In the genomic region with DNA sequence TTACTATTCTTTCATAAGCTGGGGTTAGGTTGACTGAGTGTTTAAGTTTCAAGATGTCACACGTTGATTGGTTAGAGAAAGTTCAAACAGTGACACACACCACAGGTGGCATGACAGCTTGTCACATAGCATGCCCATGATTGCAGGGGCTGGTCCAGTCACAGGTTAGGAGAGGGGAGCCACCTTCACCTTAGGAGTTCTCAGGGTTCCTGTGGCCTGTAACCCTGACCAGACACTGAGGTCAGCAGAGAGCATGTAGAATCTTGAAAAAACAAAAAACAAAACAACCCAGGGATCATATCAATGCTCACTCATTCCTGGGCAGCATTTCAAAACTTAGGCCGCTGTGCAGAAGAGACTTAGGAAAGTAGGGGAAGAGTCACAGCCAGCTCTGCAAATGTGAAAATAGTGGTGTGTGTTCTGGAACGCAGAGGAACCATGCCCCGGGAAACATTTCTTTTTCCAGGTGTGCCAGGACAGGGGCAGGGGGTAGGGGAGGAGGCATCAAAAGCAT, we compare ENCODE assay signal across 14 mouse cellular contexts. TPM values are rescaled to one million over a fixed set of nuclear protein-coding genes. Genes with fewer than 3 reads are reported as not detected.
A peak's percentile ranks its signal among the peaks of the same experiment; 100 is the strongest.
DNase-seq lines count a peak whose midpoint lies in the region; ATAC-seq and TF ChIP-seq lines count a peak whose summit lies in the region.
"Had no signal": no experiment of that assay in that cellular context is flagged by ENCODE, and none has a peak within 500 bp of the region (broad histone marks: within the 10 kb centered on the region; RNA-seq: fewer than 3 reads in every experiment).

No protein-coding gene starts in this region.

- H3K4me2 ChIP-seq in lung, embryonic 14.5 days: peak overlapping the region; percentile 51
- H3K4me2 ChIP-seq in heart, embryonic 15.5 days: peak overlapping the region; percentile 56
- H3K4me2 ChIP-seq in forebrain, embryonic 11.5 days (ENCODE audit: low read depth, low read length, severe bottlenecking): no peak overlapping the region

- no peaks in the 10 kb centered on the region for H3K9me3 ChIP-seq in lung, embryonic 14.5 days (ENCODE audit: low read depth, low read length)
- H3K9me3 ChIP-seq in heart, embryonic 15.5 days (replicated peaks): no peaks in the 10 kb centered on the region
- no peaks in the 10 kb centered on the region for H3K9me3 ChIP-seq in forebrain, embryonic 11.5 days (ENCODE audit: control insufficient read depth, low read length)
- H3K9me3 ChIP-seq: hindbrain, embryonic 15.5 days; midbrain, embryonic 12.5 days; neural tube, embryonic 15.5 days had no signal

- H3K36me3 ChIP-seq in lung, embryonic 14.5 days (ENCODE audit: insufficient read depth): no peaks in the 10 kb centered on the region
- no peaks in the 10 kb centered on the region for H3K36me3 ChIP-seq in heart, embryonic 15.5 days
- no peaks in the 10 kb centered on the region for H3K36me3 ChIP-seq in forebrain, embryonic 11.5 days (ENCODE audit: control insufficient read depth, insufficient read depth, low read length)
- H3K36me3 ChIP-seq: hindbrain, embryonic 15.5 days; midbrain, embryonic 12.5 days; neural tube, embryonic 15.5 days had no signal

- 35% methylated on average over 4 of the region's 4 CpGs for WGBS in lung, embryonic 14.5 days
- 40% methylated on average over 4 of the region's 4 CpGs for WGBS in heart, embryonic 15.5 days
- 75% methylated on average over 4 of the region's 4 CpGs for WGBS in forebrain, embryonic 11.5 days

- H3K27ac ChIP-seq in gastrocnemius, adult 2 months: peak overlapping the region; percentile 80
- no peak overlapping the region for H3K27ac ChIP-seq in lung, embryonic 14.5 days (ENCODE audit: low read depth)
- H3K27ac ChIP-seq in heart, embryonic 15.5 days: peak overlapping the region; percentile 47
- no peak overlapping the region for H3K27ac ChIP-seq in forebrain, embryonic 11.5 days (ENCODE audit: low read depth, low read length)
- H3K27ac ChIP-seq: hindbrain, embryonic 15.5 days; midbrain, embryonic 12.5 days; neural tube, embryonic 15.5 days had no signal

- TF ChIP-seq CTCF in gastrocnemius, adult 2 months (IDR thresholded peaks at IDR 0.05): no peak
- no peak for TF ChIP-seq CTCF in lung, embryonic 14.5 days (IDR thresholded peaks at IDR 0.05; ENCODE audit: low read depth)

- 0 out of 2 replicates have a peak, but pooled peaks have one; percentile 8 for ATAC-seq in lung, embryonic 14.5 days (ENCODE audit: insufficient read depth)
- no peak for ATAC-seq in heart, embryonic 15.5 days (replicated peaks; ENCODE audit: insufficient number of reproducible peaks, insufficient read depth, low FRiP score, low read depth)
- ATAC-seq in forebrain, embryonic 11.5 days (replicated peaks; ENCODE audit: low FRiP score): no peak
- ATAC-seq: Patski had no signal

- H3K4me3 ChIP-seq in gastrocnemius, adult 2 months: peak overlapping the region; percentile 52
- no peak overlapping the region for H3K4me3 ChIP-seq in lung, embryonic 14.5 days (ENCODE audit: low read depth, low read length)
- 0 out of 2 replicates have a peak overlapping the region, but pooled peaks have one; percentile 16 for H3K4me3 ChIP-seq in heart, embryonic 15.5 days
- no peak overlapping the region for H3K4me3 ChIP-seq in forebrain, embryonic 11.5 days (ENCODE audit: low read depth, low read length)
- H3K4me3 ChIP-seq: hindbrain, embryonic 15.5 days; midbrain, embryonic 12.5 days; neural tube, embryonic 15.5 days had no signal

- H3K27me3 ChIP-seq in lung, embryonic 14.5 days (ENCODE audit: insufficient read depth, low read length): no peaks in the 10 kb centered on the region
- H3K27me3 ChIP-seq in heart, embryonic 15.5 days: no peaks in the 10 kb centered on the region
- no peaks in the 10 kb centered on the region for H3K27me3 ChIP-seq in forebrain, embryonic 11.5 days (ENCODE audit: control insufficient read depth, insufficient read depth, low read length)
- H3K27me3 ChIP-seq: hindbrain, embryonic 15.5 days; midbrain, embryonic 12.5 days; neural tube, embryonic 15.5 days had no signal

- intact Hi-C loops in gastrocnemius, adult 2 months (cut with DNase I): no loop called here
- intact Hi-C loops in left cerebral cortex, postnatal 25 days (cut with DNase I): no loop called here

- DNase-seq in gastrocnemius, adult 2 months: no peak
- DNase-seq in gastrocnemius, adult 8-10 months (ENCODE audit: low spot score in 2 of 2): no peak
- peak; percentile 33 for DNase-seq in lung, embryonic 14.5 days
- DNase-seq in lung, postnatal 36 days: no peak
- DNase-seq in NIH3T3 (ENCODE audit: low read depth): peak; percentile 48
- DNase-seq in forebrain, embryonic 11.5 days (ENCODE audit: low spot score): no peak
- no peak for DNase-seq in left cerebral cortex, postnatal 25 days (ENCODE audit: low spot score in 2 of 2)

- no peak overlapping the region for H3K9ac ChIP-seq in lung, embryonic 14.5 days
- no peak overlapping the region for H3K9ac ChIP-seq in heart, embryonic 15.5 days
- H3K9ac ChIP-seq in forebrain, embryonic 11.5 days (ENCODE audit: low read length): no peak overlapping the region
- H3K9ac ChIP-seq: hindbrain, embryonic 15.5 days; midbrain, embryonic 12.5 days; neural tube, embryonic 15.5 days had no signal

- peaks cover 17% of the 10 kb centered on the region for H3K4me1 ChIP-seq in lung, embryonic 14.5 days (ENCODE audit: insufficient read depth)
- peaks cover 15% of the 10 kb centered on the region for H3K4me1 ChIP-seq in heart, embryonic 15.5 days (replicated peaks)
- no peaks in the 10 kb centered on the region for H3K4me1 ChIP-seq in forebrain, embryonic 11.5 days (replicated peaks; ENCODE audit: control insufficient read depth, insufficient read depth, low read length)
- H3K4me1 ChIP-seq: hindbrain, embryonic 15.5 days had no signal

RNA-seq across cellular contexts. Expression of a gene that starts 8.2 kb away (rescaled TPM):
- 1 to 10 TPM; 1.2 to 3.6 TPM for total RNA-seq in gastrocnemius, adult 2 months (2021)
- total RNA-seq in gastrocnemius, adult 8-10 months (2022): 1 to 10 TPM in 1 of 4 experiments, under 1 TPM in 3; 0.61 to 1.2 (median 0.64) TPM
- 0.88 TPM in 2 replicates for polyA plus RNA-seq in lung, embryonic 14.5 days (2014; fragmentation: Nextera tagmentation; extraction: Ambion mirVana)
- polyA plus RNA-seq in heart, embryonic 15.5 days (2015; fragmentation: Nextera tagmentation; extraction: Ambion mirVana): 1.2 and 2.0 TPM in 2 replicates
- 0.97 and 1.4 TPM in 2 replicates for polyA plus RNA-seq in forebrain, embryonic 11.5 days (2014; fragmentation: Nextera tagmentation; extraction: Ambion mirVana)
- total RNA-seq in left cerebral cortex, postnatal 25 days (2021): 1 to 10 TPM; 5.5 to 7.6 TPM
- polyA plus RNA-seq: Patski had no signal

RNA-seq across cellular contexts. Expression of a gene that starts 26.1 kb away (rescaled TPM):
- not detected for total RNA-seq in gastrocnemius, adult 2 months (2021)
- not detected for total RNA-seq in gastrocnemius, adult 8-10 months (2022)
- not detected in 2 replicates for polyA plus RNA-seq in lung, embryonic 14.5 days (2014; fragmentation: Nextera tagmentation; extraction: Ambion mirVana)
- not detected in 2 replicates for polyA plus RNA-seq in heart, embryonic 15.5 days (2015; fragmentation: Nextera tagmentation; extraction: Ambion mirVana)
- polyA plus RNA-seq in forebrain, embryonic 11.5 days (2014; fragmentation: Nextera tagmentation; extraction: Ambion mirVana): not detected in 2 replicates
- total RNA-seq in left cerebral cortex, postnatal 25 days (2021): not detected
- total RNA-seq: gastrocnemius, postnatal 10 days; left cerebral cortex, postnatal 36 days had no signal
- polyA plus RNA-seq: hindbrain, embryonic 15.5 days; midbrain, embryonic 12.5 days; neural tube, embryonic 15.5 days; Patski had no signal

RNA-seq across cellular contexts. Expression of a gene that starts 31.8 kb away (rescaled TPM):
- 100 to 1,000 TPM in 1 of 2 experiments, 10 to 100 TPM in 1; 89.1 to 111 TPM for total RNA-seq in gastrocnemius, adult 2 months (2021)
- total RNA-seq in gastrocnemius, adult 8-10 months (2022): 10 to 100 TPM; 76.7 to 98.3 (median 89.0) TPM
- 163 and 169 TPM in 2 replicates for polyA plus RNA-seq in lung, embryonic 14.5 days (2014; fragmentation: Nextera tagmentation; extraction: Ambion mirVana)
- 206 and 251 TPM in 2 replicates for polyA plus RNA-seq in heart, embryonic 15.5 days (2015; fragmentation: Nextera tagmentation; extraction: Ambion mirVana)
- polyA plus RNA-seq in forebrain, embryonic 11.5 days (2014; fragmentation: Nextera tagmentation; extraction: Ambion mirVana): 170 and 184 TPM in 2 replicates
- total RNA-seq in left cerebral cortex, postnatal 25 days (2021): 10 to 100 TPM; 94.1 to 99.6 TPM

RNA-seq across cellular contexts. Expression of a gene that starts 50.7 kb away (rescaled TPM):
- under 1 TPM in 1 of 2 experiments, not detected in 1; 0.23 TPM for total RNA-seq in gastrocnemius, adult 2 months (2021)
- under 1 TPM in 1 of 4 experiments, not detected in 3; 0.15 TPM for total RNA-seq in gastrocnemius, adult 8-10 months (2022)
- polyA plus RNA-seq in lung, embryonic 14.5 days (2014; fragmentation: Nextera tagmentation; extraction: Ambion mirVana): 0.39 and 0.78 TPM in 2 replicates
- polyA plus RNA-seq in heart, embryonic 15.5 days (2015; fragmentation: Nextera tagmentation; extraction: Ambion mirVana): 0.23 TPM in 1 of 2 replicates, not detected in the other
- 2.6 and 2.7 TPM in 2 replicates for polyA plus RNA-seq in forebrain, embryonic 11.5 days (2014; fragmentation: Nextera tagmentation; extraction: Ambion mirVana)
- 1 to 10 TPM; 5.2 to 6.9 TPM for total RNA-seq in left cerebral cortex, postnatal 25 days (2021)

Comparison
In these comparisons a context has a peak if more than half of its experiments do, and no peak if none do; other contexts are left out.
1. DNase-seq: peak in lung, embryonic 14.5 days (single experiment) and NIH3T3 (single experiment); none in gastrocnemius, adult 2 months (single experiment), gastrocnemius, adult 8-10 months (0 of 2), lung, postnatal 36 days (single experiment), forebrain, embryonic 11.5 days (single experiment) and left cerebral cortex, postnatal 25 days (0 of 2).
2. H3K27ac ChIP-seq: peak in gastrocnemius, adult 2 months (single experiment) and heart, embryonic 15.5 days (single experiment); none in lung, embryonic 14.5 days (single experiment) and forebrain, embryonic 11.5 days (single experiment).
3. H3K4me3 ChIP-seq: peak in gastrocnemius, adult 2 months (single experiment) and heart, embryonic 15.5 days (single experiment); none in lung, embryonic 14.5 days (single experiment) and forebrain, embryonic 11.5 days (single experiment).